Mouse (Mus musculus) CD4-positive, CD25-positive, alpha-beta regulatory T cell, adult 2 months (primary cell): ENCODE data around the gene Spata17.

Experiments
- DNase-seq: peaks from one replicate; pipeline ENCODE4 v3.0.0-alpha.2; 2012; ENCODE audit warnings: low read depth, low spot score

Gene Spata17

DNA sequence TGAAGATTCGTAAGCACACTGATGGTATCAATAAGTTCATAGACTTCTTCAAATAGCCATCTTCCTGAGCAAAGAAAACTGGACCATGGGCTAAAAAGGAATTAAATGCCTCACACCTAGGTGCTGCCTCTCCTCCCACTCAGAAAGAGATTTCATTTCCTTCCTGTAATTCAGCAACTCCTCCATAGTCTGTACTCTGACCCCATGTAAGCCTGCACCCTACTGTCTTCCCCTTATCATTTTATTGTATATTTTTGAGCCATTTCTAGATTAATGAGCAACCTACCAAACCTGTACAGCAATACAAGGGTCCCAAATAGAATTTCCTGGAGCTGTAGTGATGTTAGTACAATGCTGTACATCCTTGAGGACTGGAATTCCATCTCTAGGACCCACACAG is 211.0 kb downstream of the Spata17 start:
- DNase-seq = no peak

DNA sequence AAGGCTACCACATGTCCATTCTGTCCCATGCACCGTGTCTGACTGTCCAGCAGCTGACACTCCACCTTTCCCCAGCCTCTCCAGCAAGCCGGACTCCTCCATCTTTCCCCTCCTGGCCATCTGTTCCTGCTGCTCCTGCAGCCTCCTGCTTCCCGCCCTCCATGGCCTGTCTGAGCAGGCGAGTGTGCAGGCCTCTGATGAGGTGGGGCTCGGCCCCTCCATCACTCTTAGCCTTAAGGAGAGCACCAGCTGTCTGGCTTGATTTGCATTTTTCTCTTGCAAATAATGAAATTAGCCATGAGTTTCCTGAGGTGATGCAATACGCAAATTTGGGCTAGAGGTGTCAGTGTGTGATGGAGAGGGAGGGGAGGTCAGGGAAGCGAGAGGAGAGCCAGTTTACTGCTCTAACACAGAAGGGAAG is 211.8 kb downstream of the Spata17 start:
- DNase-seq = no peak

DNA sequence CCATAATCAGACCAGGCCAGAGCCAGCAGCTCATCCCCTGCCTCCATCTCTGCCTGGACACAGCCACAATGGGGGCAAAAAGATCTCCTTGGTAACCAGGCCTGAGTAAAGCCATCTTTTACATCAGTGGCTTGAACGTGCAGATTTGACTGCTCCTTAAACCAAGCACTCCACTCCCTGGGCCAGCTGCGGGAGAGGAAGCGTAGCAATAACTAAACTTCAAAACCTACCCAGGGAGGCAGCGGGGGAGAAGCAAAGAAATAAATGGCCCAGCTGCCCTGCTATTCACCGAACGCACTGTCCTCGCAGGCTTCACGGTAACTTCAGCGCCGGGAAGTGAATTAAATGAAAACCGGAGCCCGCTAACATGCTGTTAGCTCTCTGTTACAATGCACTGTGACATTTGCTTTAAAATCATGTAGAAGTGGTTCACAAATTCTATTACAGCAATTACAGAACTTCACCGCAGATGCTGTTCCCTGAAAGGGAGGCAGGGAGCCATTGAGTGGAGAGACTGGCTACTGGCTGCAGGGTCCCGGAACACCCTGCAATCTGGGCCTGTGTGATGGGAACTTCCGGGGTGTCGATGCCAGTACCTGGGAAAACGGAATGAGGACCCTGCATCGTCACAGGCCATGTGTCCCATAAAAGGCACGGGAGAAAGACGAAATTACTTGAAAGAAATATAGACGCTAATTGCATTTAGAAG is 217.5 kb downstream of the Spata17 start:
- no peak for DNase-seq
